Mouse (Mus musculus) embryonic facial prominence, embryonic 10.5 days (tissue): Measurements from ENCODE around the gene Cnr2. TPM values are rescaled to one million over a fixed set of nuclear protein-coding genes. Genes with fewer than 3 reads are reported as not detected.
A peak's percentile ranks its signal among the peaks of the same experiment; 100 is the strongest.

Experiments used
- DNase-seq: peaks from one replicate; pipeline ENCODE4 v3.0.0-alpha.2; 2017; ENCODE audit warnings: low spot score
- H3K27ac ChIP-seq: fragments of 300-500 bp; sonication (generic); replicated peaks from 2 replicates; pipeline ENCODE4 v1.5.1; 2016; ENCODE audit warnings: mild to moderate bottlenecking
- H3K27me3 ChIP-seq: fragments of 300-500 bp; sonication (generic); replicated peaks from 2 replicates; pipeline ENCODE4 v1.6.1; 2016; ENCODE audit warnings: low read depth, mild to moderate bottlenecking; ENCODE audit not compliant: poor library complexity, severe bottlenecking
- H3K36me3 ChIP-seq: fragments of 300-500 bp; sonication (generic); replicated peaks from 2 replicates; pipeline ENCODE4 v1.6.1; 2016; ENCODE audit warnings: mild to moderate bottlenecking, moderate library complexity
- H3K4me1 ChIP-seq: fragments of 300-500 bp; sonication (generic); 2 replicates; pipeline ENCODE4 v1.6.1; 2016
- H3K4me3 ChIP-seq: fragments of 300-500 bp; sonication (generic); 2 replicates; pipeline ENCODE4 v1.5.1; 2016; ENCODE audit warnings: mild to moderate bottlenecking, moderate library complexity
- H3K9me3 ChIP-seq: fragments of 300-500 bp; sonication (generic); 2 replicates; pipeline ENCODE4 v1.6.1; 2016; ENCODE audit warnings: mild to moderate bottlenecking
- WGBS: fragments of 180-500 bp; shearing (Covaris S2); methylation state at CpG from one replicate; pipeline ENCODE4 v1.1.7; 2016; 5-methylcytosine and 5-hydroxymethylcytosine counted together
- polyA plus RNA-seq: library from polyadenylated mRNA; unstranded; fragments of >200 nt; fragmentation: Nextera tagmentation; extraction: Ambion mirVana; gene quantifications from 2 replicates; pipeline ENCODE4 v1.2.1, GENCODE M21; 2016

Cnr2 gene
- polyA plus RNA-seq, 1 experiment from 2014 or later: 0.15 TPM

GRCm38 (mm10) chr4:135918635-135919279, 23.6 kb downstream of the Cnr2 start:
- peaks cover 20% of the 10 kb centered on the region for H3K4me1 ChIP-seq
- H3K9me3 ChIP-seq: no peaks in the 10 kb centered on the region
- 90% methylated on average over 13 of the region's 13 CpGs for WGBS
- no peak for DNase-seq
- no peak overlapping the region for H3K27ac ChIP-seq
- peaks cover 10% of the 10 kb centered on the region for H3K36me3 ChIP-seq
- H3K27me3 ChIP-seq: no peaks in the 10 kb centered on the region
- no peak overlapping the region for H3K4me3 ChIP-seq

DNA sequence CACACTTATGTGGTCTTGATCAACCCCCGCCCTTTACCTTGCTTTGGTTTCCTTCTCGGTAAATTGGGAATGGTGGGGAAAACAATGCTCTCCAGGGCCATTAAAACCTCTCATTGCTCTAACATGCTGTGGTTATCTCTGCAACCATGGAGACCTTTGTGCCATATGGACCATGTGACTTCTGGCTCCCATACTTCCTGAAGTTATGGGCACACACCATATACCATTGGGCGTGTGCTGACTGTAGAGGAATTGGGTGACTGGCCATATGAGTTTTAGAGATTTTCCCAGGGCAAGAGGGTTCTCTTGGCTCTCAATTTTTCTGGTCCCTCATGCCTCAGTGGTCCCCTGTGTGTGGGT, 24.1 kb downstream of the Cnr2 start:
- Histone ChIP-seq H3K27ac (no peak overlapping the region), H3K4me1 (peaks cover 20% of the 10 kb centered on the region), H3K4me3 (no peak overlapping the region), H3K36me3 (peaks cover 13% of the 10 kb centered on the region), H3K27me3 (no peaks in the 10 kb centered on the region), H3K9me3 (no peaks in the 10 kb centered on the region)
- WGBS: 95% methylated on average over 3 of the region's 3 CpGs
- no peak for DNase-seq

DNA sequence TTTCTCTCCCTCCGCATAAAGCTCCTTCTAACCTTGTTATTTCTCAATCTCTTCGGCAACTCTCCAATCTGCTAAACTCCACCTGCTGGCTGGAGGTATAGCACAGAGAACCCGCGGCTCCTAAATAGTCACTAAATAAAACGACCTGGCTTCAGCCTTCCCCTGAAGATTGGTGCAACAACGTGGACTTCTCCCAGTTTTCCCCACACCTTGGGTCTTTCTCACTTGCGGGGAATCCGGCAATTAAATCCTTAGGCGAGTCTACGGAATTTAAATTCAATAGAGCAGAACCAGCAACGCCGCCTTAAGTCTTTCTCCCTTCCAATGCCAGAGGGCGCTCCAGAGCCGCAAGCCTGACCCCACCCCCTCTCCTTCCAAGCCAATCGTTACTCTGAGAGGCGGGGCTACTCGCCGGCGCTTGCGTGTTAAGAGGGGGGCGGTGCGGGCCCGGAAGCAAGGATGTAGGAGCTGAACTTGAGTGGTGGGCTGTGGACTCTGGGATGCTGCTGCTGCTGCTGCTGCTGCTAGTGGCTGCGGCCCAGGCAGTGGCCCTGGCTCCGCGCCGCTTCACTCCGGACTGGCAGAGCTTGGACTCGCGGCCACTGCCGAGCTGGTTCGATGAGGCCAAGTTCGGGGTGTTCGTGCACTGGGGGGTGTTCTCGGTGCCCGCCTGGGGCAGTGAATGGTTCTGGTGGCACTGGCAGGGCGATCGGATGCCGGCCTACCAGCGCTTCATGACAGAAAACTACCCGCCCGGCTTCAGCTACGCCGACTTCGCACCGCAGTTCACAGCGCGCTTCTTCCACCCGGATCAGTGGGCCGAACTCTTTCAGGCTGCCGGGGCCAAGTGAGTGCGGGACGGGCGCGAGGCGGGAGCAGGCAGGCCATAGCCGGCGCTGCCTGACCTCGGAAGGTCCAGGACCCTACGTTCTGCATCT, 25.4 kb downstream of the Cnr2 start, which contains the start of gene Fuca1:
Fuca1 (plus strand) TSS at position 432 of the 938 bp plus-strand sequence.
- Histone ChIP-seq H3K36me3 (peaks cover 16% of the 10 kb centered on the region), H3K27me3 (no peaks in the 10 kb centered on the region), H3K4me3 (peak within 1 kb of the TSS; percentile 88), H3K4me1 (peaks cover 20% of the 10 kb centered on the region), H3K9me3 (no peaks in the 10 kb centered on the region), H3K27ac (peak within 1 kb of the TSS; percentile 81)
- WGBS: 2% methylated on average over 60 of the region's 60 CpGs
- peak; percentile 98 for DNase-seq

- peak overlapping the region; percentile 81 for H3K27ac ChIP-seq
Measured at GRCm38 (mm10) chr4:135921257-135922120, 26.3 kb downstream of the Cnr2 start.

DNA sequence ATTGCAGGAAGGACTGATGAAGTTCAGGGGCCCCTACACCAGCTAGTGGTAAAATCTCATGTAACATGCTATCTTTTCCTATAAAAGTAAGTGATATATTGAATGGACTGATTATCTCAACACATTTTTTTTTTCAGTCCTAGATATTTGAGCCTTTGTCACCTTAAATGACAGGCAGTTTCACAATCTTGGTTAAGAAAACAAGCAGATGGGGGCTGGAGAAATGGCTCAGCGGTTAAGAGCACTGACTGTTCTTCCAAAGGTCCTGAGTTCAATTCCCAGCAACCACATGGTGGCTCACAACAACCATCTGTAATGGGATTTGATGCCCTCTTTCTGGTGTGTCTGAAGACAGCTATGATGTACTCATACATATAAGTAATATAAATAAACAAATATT, 27.0 kb downstream of the Cnr2 start:
- H3K4me3 ChIP-seq: peak overlapping the region; percentile 88
- H3K27ac ChIP-seq: no peak overlapping the region
- WGBS: 85% methylated on average over 1 of the region's 1 CpGs
- H3K4me1 ChIP-seq: peaks cover 20% of the 10 kb centered on the region
- H3K9me3 ChIP-seq: no peaks in the 10 kb centered on the region
- H3K27me3 ChIP-seq: no peaks in the 10 kb centered on the region
- DNase-seq: no peak
- peaks cover 32% of the 10 kb centered on the region for H3K36me3 ChIP-seq

More at GRCm38 (mm10) chr4:135921257-135922120, 26.3 kb downstream of the Cnr2 start:
- H3K27me3 ChIP-seq: no peaks in the 10 kb centered on the region
- peaks cover 20% of the 10 kb centered on the region for H3K4me1 ChIP-seq
- no peaks in the 10 kb centered on the region for H3K9me3 ChIP-seq
- WGBS: 9% methylated on average over 26 of the region's 26 CpGs
- peaks cover 26% of the 10 kb centered on the region for H3K36me3 ChIP-seq
- peak overlapping the region; percentile 88 for H3K4me3 ChIP-seq
- peak; percentile 30 for DNase-seq

- Histone ChIP-seq H3K9me3 (no peaks in the 10 kb centered on the region), H3K36me3 (peaks cover 32% of the 10 kb centered on the region), H3K4me1 (peaks cover 20% of the 10 kb centered on the region), H3K27ac (no peak overlapping the region), H3K27me3 (no peaks in the 10 kb centered on the region), H3K4me3 (no peak overlapping the region)
- DNase-seq: no peak
- 85% methylated on average over 2 of the region's 2 CpGs for WGBS
Measured at GRCm38 (mm10) chr4:135924418-135924817, 29.2 kb downstream of the Cnr2 start.

- DNase-seq: no peak
- peaks cover 32% of the 10 kb centered on the region for H3K36me3 ChIP-seq
- 92% methylated on average over 5 of the region's 5 CpGs for WGBS
- no peaks in the 10 kb centered on the region for H3K9me3 ChIP-seq
- peaks cover 19% of the 10 kb centered on the region for H3K4me1 ChIP-seq
- no peak overlapping the region for H3K27ac ChIP-seq
- no peaks in the 10 kb centered on the region for H3K27me3 ChIP-seq
- H3K4me3 ChIP-seq: no peak overlapping the region
Measured at GRCm38 (mm10) chr4:135925341-135925740, 30.1 kb downstream of the Cnr2 start.

GRCm38 (mm10) chr4:135926195-135926808, 31.1 kb downstream of the Cnr2 start:
- H3K27me3 ChIP-seq: no peaks in the 10 kb centered on the region
- H3K4me1 ChIP-seq: peaks cover 9% of the 10 kb centered on the region
- H3K36me3 ChIP-seq: peaks cover 38% of the 10 kb centered on the region
- H3K4me3 ChIP-seq: no peak overlapping the region
- no peak overlapping the region for H3K27ac ChIP-seq
- 88% methylated on average over 10 of the region's 10 CpGs for WGBS
- DNase-seq: no peak
- H3K9me3 ChIP-seq: no peaks in the 10 kb centered on the region

- H3K4me3 ChIP-seq: no peak overlapping the region
- H3K9me3 ChIP-seq: no peaks in the 10 kb centered on the region
- H3K27ac ChIP-seq: no peak overlapping the region
- no peaks in the 10 kb centered on the region for H3K27me3 ChIP-seq
- H3K36me3 ChIP-seq: peaks cover 41% of the 10 kb centered on the region
- DNase-seq: no peak
- 94% methylated on average over 3 of the region's 3 CpGs for WGBS
- peaks cover 4% of the 10 kb centered on the region for H3K4me1 ChIP-seq
Measured at GRCm38 (mm10) chr4:135926861-135927260, 31.7 kb downstream of the Cnr2 start.

DNA sequence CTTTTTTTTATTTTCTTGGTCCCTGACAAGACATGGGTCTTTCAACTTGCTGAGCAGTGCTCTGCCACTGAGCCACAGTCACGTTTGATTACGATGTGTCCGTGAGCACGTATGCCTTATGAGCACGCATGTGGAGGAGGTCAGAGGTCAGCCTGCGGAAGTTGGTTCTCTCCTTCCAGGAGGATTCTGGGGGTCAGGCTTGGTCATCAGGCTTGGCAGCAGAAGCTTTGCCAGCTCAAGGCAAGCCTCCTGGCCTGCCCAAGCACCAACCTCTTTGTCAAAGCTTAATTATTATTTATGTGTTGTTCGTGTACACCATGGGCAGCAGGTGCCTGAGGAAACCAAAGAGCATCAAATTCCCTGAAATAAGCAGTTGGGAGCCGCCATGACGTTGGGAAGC, 33.2 kb downstream of the Cnr2 start:
- Histone ChIP-seq H3K27ac (no peak overlapping the region), H3K4me1 (no peaks in the 10 kb centered on the region), H3K9me3 (no peaks in the 10 kb centered on the region), H3K27me3 (no peaks in the 10 kb centered on the region), H3K36me3 (peaks cover 44% of the 10 kb centered on the region), H3K4me3 (no peak overlapping the region)
- no peak for DNase-seq
- 81% methylated on average over 9 of the region's 9 CpGs for WGBS

GRCm38 (mm10) chr4:135929405-135929804, 34.2 kb downstream of the Cnr2 start:
- Histone ChIP-seq H3K36me3 (peaks cover 47% of the 10 kb centered on the region), H3K27ac (no peak overlapping the region), H3K27me3 (no peaks in the 10 kb centered on the region), H3K4me3 (no peak overlapping the region), H3K9me3 (no peaks in the 10 kb centered on the region), H3K4me1 (no peaks in the 10 kb centered on the region)
- 89% methylated on average over 5 of the region's 5 CpGs for whole genome bisulfite sequencing
- no peak for DNase-seq

GRCm38 (mm10) chr4:135929828-135930227, 34.6 kb downstream of the Cnr2 start:
- no peak for DNase-seq
- H3K27ac ChIP-seq: no peak overlapping the region
- H3K4me1 ChIP-seq: no peaks in the 10 kb centered on the region; the same call in 1 of the 2 replicates
- no peaks in the 10 kb centered on the region for H3K27me3 ChIP-seq
- H3K36me3 ChIP-seq: peaks cover 47% of the 10 kb centered on the region
- H3K4me3 ChIP-seq: no peak overlapping the region
- WGBS: 92% methylated on average over 9 of the region's 9 CpGs
- H3K9me3 ChIP-seq: no peaks in the 10 kb centered on the region
